Mouse (Mus musculus) kidney, adult 2 months (tissue): ENCODE measurements around the gene Bcl7c.

Source experiments
- CTCF ChIP-seq: fragments of 200-500 bp; conservative IDR thresholded peaks from 2 replicates; pipeline ENCODE4 v1.5.1; 2011; ENCODE audit warnings: low read depth, mild to moderate bottlenecking, control low read depth, low read length, moderate library complexity, mixed read lengths; ENCODE audit not compliant: insufficient read depth, insufficient read length
- POLR2A ChIP-seq: fragments of 200-500 bp; IDR thresholded peaks from one replicate; pipeline ENCODE4 v1.6.1; 2011; ENCODE audit warnings: low read depth, low read length, control low read depth

GRCm38 (mm10) chr7:127746494-127747491 is 38.1 kb upstream of the Bcl7c start:
- TF ChIP-seq CTCF, result no peak
- TF ChIP-seq POLR2A, result no peak
